Mouse (Mus musculus) ovary, postnatal 10 days (tissue): ENCODE results near the gene Fam151b.

Experiments used
- DNase-seq: peaks from one replicate; pipeline ENCODE4 v3.0.0; 2022; ENCODE audit warnings: low spot score

Gene Fam151b

GRCm38 (mm10) chr13:92410486-92410885, 73.3 kb downstream of the Fam151b start:
- DNase-seq: no peak

- no peak for DNase-seq
Observed at GRCm38 (mm10) chr13:92403496-92403895, 80.3 kb downstream of the Fam151b start.

GRCm38 (mm10) chr13:92402063-92402462, 81.8 kb downstream of the Fam151b start:
- DNase-seq: no peak
